Mouse (Mus musculus) frontal cortex, adult (tissue): ENCODE results near the gene Cttnbp2.
A peak's percentile ranks its signal among the peaks of the same experiment; 100 is the strongest.

ENCODE experiments used
- ATAC-seq: cut with Nextera tagmentation; 2 replicates; pipeline ENCODE4 v1.9.2; 2017; ENCODE audit warnings: mild to moderate bottlenecking, moderate library complexity, mixed read lengths; ENCODE audit not compliant: low TSS enrichment

Gene Cttnbp2

GRCm38 (mm10) chr6:18467777-18468176, 46.9 kb downstream of the Cttnbp2 start:
- ATAC-seq = no peak

- ATAC-seq = peak; percentile 62
Measured at GRCm38 (mm10) chr6:18466227-18466626, 48.4 kb downstream of the Cttnbp2 start.

- ATAC-seq = no peak
Measured at GRCm38 (mm10) chr6:18465626-18466025, 49.0 kb downstream of the Cttnbp2 start.

- no peak for ATAC-seq
Measured at GRCm38 (mm10) chr6:18459657-18460056, 55.0 kb downstream of the Cttnbp2 start.

- 0 out of 2 replicates have a peak, but pooled peaks have one; percentile 10 for ATAC-seq
Measured at GRCm38 (mm10) chr6:18450551-18451193, 64.0 kb downstream of the Cttnbp2 start.

- peak; percentile 25; the same call in 1 of the 2 replicates for ATAC-seq
Measured at GRCm38 (mm10) chr6:18448078-18448477, 66.6 kb downstream of the Cttnbp2 start.

- no peak for ATAC-seq
Measured at GRCm38 (mm10) chr6:18446917-18447316, 67.7 kb downstream of the Cttnbp2 start.

- no peak for ATAC-seq
Measured at GRCm38 (mm10) chr6:18446359-18446758, 68.3 kb downstream of the Cttnbp2 start.

GRCm38 (mm10) chr6:18445747-18446146, 68.9 kb downstream of the Cttnbp2 start:
- ATAC-seq = peak; percentile 36

GRCm38 (mm10) chr6:18442303-18442702, 72.3 kb downstream of the Cttnbp2 start:
- peak; percentile 39 for ATAC-seq

GRCm38 (mm10) chr6:18440918-18441532, 73.6 kb downstream of the Cttnbp2 start:
- ATAC-seq = no peak

GRCm38 (mm10) chr6:18436127-18436812, 78.4 kb downstream of the Cttnbp2 start:
- no peak for ATAC-seq

GRCm38 (mm10) chr6:18434828-18435531, 79.7 kb downstream of the Cttnbp2 start:
- peak; percentile 35 for ATAC-seq

- peak; percentile 56 for ATAC-seq
Measured at GRCm38 (mm10) chr6:18434355-18434754, 80.3 kb downstream of the Cttnbp2 start.

- ATAC-seq = no peak
Measured at GRCm38 (mm10) chr6:18432362-18432761, 82.3 kb downstream of the Cttnbp2 start.

- no peak for ATAC-seq
Measured at GRCm38 (mm10) chr6:18431891-18432290, 82.8 kb downstream of the Cttnbp2 start.

GRCm38 (mm10) chr6:18430062-18430461, 84.6 kb downstream of the Cttnbp2 start:
- no peak for ATAC-seq

- peak; percentile 66 for ATAC-seq
Measured at GRCm38 (mm10) chr6:18424822-18425221, 89.8 kb downstream of the Cttnbp2 start.

GRCm38 (mm10) chr6:18424367-18424766, 90.3 kb downstream of the Cttnbp2 start:
- peak; percentile 90 for ATAC-seq

- ATAC-seq = no peak
Measured at GRCm38 (mm10) chr6:18423112-18423511, 91.5 kb downstream of the Cttnbp2 start.

- no peak for ATAC-seq
Measured at GRCm38 (mm10) chr6:18421561-18421960, 93.1 kb downstream of the Cttnbp2 start.

- ATAC-seq = no peak
Measured at GRCm38 (mm10) chr6:18420660-18421059, 94.0 kb downstream of the Cttnbp2 start.
